Mouse (Mus musculus) kidney, embryonic 16.5 days (tissue): ENCODE measurements around the gene Hoxd9. TPM values are rescaled to one million over a fixed set of nuclear protein-coding genes. Genes with fewer than 3 reads are reported as not detected.

Experiments used
- ATAC-seq: fragments of 200-750 bp; cut with Nextera tagmentation; 2 replicates; pipeline ENCODE4 v1.8.0; 2017; ENCODE audit warnings: moderate TSS enrichment; ENCODE audit not compliant: low FRiP score, low TSS enrichment
- H3K27ac ChIP-seq: fragments of 300-500 bp; sonication (generic); 2 replicates; pipeline ENCODE4 v1.5.1; 2014; ENCODE audit warnings: low read length
- H3K27me3 ChIP-seq: fragments of 300-500 bp; sonication (generic); 2 replicates; pipeline ENCODE4 v1.6.1; 2014; ENCODE audit warnings: low read length, control low read depth, mixed read lengths; ENCODE audit not compliant: insufficient read depth
- H3K36me3 ChIP-seq: fragments of 300-500 bp; sonication (generic); 2 replicates; pipeline ENCODE4 v1.6.1; 2014; ENCODE audit warnings: low read length, control low read depth, mixed read lengths; ENCODE audit not compliant: insufficient read depth
- H3K4me1 ChIP-seq: fragments of 300-500 bp; sonication (generic); 2 replicates; pipeline ENCODE4 v1.6.1; 2014; ENCODE audit warnings: low read length, control low read depth, mixed read lengths; ENCODE audit not compliant: insufficient read depth
- H3K4me2 ChIP-seq: fragments of 300-500 bp; sonication (generic); replicated peaks from 2 replicates; pipeline ENCODE4 v1.6.1; 2014; ENCODE audit warnings: low read depth, low read length
- H3K4me3 ChIP-seq: fragments of 300-500 bp; sonication (generic); 2 replicates; pipeline ENCODE4 v1.5.1; 2014; ENCODE audit warnings: mild to moderate bottlenecking, low read length
- H3K9ac ChIP-seq: fragments of 300-500 bp; sonication (generic); replicated peaks from 2 replicates; pipeline ENCODE4 v1.6.1; 2014; ENCODE audit warnings: low read length
- H3K9me3 ChIP-seq: fragments of 300-500 bp; sonication (generic); 2 replicates; pipeline ENCODE4 v1.6.1; 2016; ENCODE audit warnings: low read length, control low read depth
- WGBS: fragments of 180-500 bp; shearing (Covaris S2); extraction: QIAGEN DNeasy Blood & Tissue Kit; methylation state at CpG from one replicate; pipeline ENCODE4 v1.1.7; 2014; 5-methylcytosine and 5-hydroxymethylcytosine counted together
- polyA plus RNA-seq: library from polyadenylated mRNA; unstranded; fragments of >200 nt; fragmentation: Nextera tagmentation; extraction: Ambion mirVana; gene quantifications from 2 replicates; pipeline ENCODE4 v1.2.1, GENCODE M21; 2015

Gene Hoxd9
- polyA plus RNA-seq, 1 experiment from 2014 or later, result 38.4 TPM

GRCm38 (mm10) chr2:74695383-74695782, 2.1 kb upstream of the Hoxd9 start:
- Histone ChIP-seq H3K27me3 (no peaks in the 10 kb centered on the region), H3K4me3 (peak overlapping the region; percentile 82), H3K4me2 (peak overlapping the region; percentile 80), H3K36me3 (no peaks in the 10 kb centered on the region; the same call in 1 of the 2 replicates), H3K9ac (peak overlapping the region; percentile 99), H3K27ac (peak overlapping the region; percentile 99; the same call in 1 of the 2 replicates), H3K4me1 (peaks cover 46% of the 10 kb centered on the region), H3K9me3 (no peaks in the 10 kb centered on the region)
- no peak for ATAC-seq
- WGBS, result 41% methylated on average over 1 of the region's 1 CpGs

- ATAC-seq, result no peak
- Histone ChIP-seq H3K4me3 (peak overlapping the region; percentile 82), H3K4me2 (peak overlapping the region; percentile 80), H3K9ac (peak overlapping the region; percentile 99), H3K4me1 (peaks cover 50% of the 10 kb centered on the region), H3K9me3 (no peaks in the 10 kb centered on the region), H3K27ac (peak overlapping the region; percentile 99), H3K27me3 (no peaks in the 10 kb centered on the region), H3K36me3 (no peaks in the 10 kb centered on the region; the same call in 1 of the 2 replicates)
- 27% methylated on average over 7 of the region's 7 CpGs for WGBS
Observed at GRCm38 (mm10) chr2:74695813-74696430, 1.6 kb upstream of the Hoxd9 start.

- peak overlapping the region; percentile 80 for H3K4me2 ChIP-seq
- H3K27ac ChIP-seq, result peak overlapping the region; percentile 99
- H3K36me3 ChIP-seq, result no peaks in the 10 kb centered on the region; the same call in 1 of the 2 replicates
- 10% methylated on average over 34 of the region's 34 CpGs for WGBS
- H3K4me3 ChIP-seq, result peak overlapping the region; percentile 82
- H3K9me3 ChIP-seq, result no peaks in the 10 kb centered on the region
- H3K27me3 ChIP-seq, result no peaks in the 10 kb centered on the region
- peaks cover 51% of the 10 kb centered on the region for H3K4me1 ChIP-seq
- H3K9ac ChIP-seq, result peak overlapping the region; percentile 99
- peak; percentile 41 for ATAC-seq
Observed at GRCm38 (mm10) chr2:74696442-74697335, 838 bp upstream of the Hoxd9 start.

GRCm38 (mm10) chr2:74698201-74699052, 900 bp downstream of the Hoxd9 start:
- peak; percentile 18 for ATAC-seq
- Histone ChIP-seq H3K9me3 (no peaks in the 10 kb centered on the region), H3K4me1 (peaks cover 47% of the 10 kb centered on the region), H3K27ac (peak overlapping the region; percentile 99), H3K4me3 (peak overlapping the region; percentile 82), H3K36me3 (no peaks in the 10 kb centered on the region), H3K4me2 (peak overlapping the region; percentile 80), H3K9ac (peak overlapping the region; percentile 99), H3K27me3 (no peaks in the 10 kb centered on the region)
- under 1% methylated on average over 63 of the region's 86 CpGs for WGBS

- H3K4me3 ChIP-seq, result peak overlapping the region; percentile 82
- no peaks in the 10 kb centered on the region for H3K36me3 ChIP-seq
- H3K4me1 ChIP-seq, result peaks cover 50% of the 10 kb centered on the region
- H3K27me3 ChIP-seq, result no peaks in the 10 kb centered on the region
- peak overlapping the region; percentile 99 for H3K9ac ChIP-seq
- H3K9me3 ChIP-seq, result no peaks in the 10 kb centered on the region
- peak overlapping the region; percentile 80 for H3K4me2 ChIP-seq
- no peak for ATAC-seq
- 2% methylated on average over 17 of the region's 17 CpGs for WGBS
- peak overlapping the region; percentile 99 for H3K27ac ChIP-seq
Observed at GRCm38 (mm10) chr2:74699053-74699430, 1.5 kb downstream of the Hoxd9 start.

GRCm38 (mm10) chr2:74699664-74700545, 2.4 kb downstream of the Hoxd9 start:
- Histone ChIP-seq H3K4me2 (peak overlapping the region; percentile 80), H3K27me3 (no peaks in the 10 kb centered on the region)

GRCm38 (mm10) chr2:74700546-74701112, 3.1 kb downstream of the Hoxd9 start:
- peak overlapping the region; percentile 80 for H3K4me2 ChIP-seq
- peak overlapping the region; percentile 99 for H3K9ac ChIP-seq
- no peaks in the 10 kb centered on the region for H3K36me3 ChIP-seq
- H3K4me1 ChIP-seq, result peaks cover 43% of the 10 kb centered on the region
- H3K9me3 ChIP-seq, result no peaks in the 10 kb centered on the region
- 0 out of 2 replicates have a peak, but pooled peaks have one; percentile 5 for ATAC-seq
- peak overlapping the region; percentile 99 for H3K27ac ChIP-seq
- 9% methylated on average over 22 of the region's 22 CpGs for WGBS
- H3K27me3 ChIP-seq, result no peaks in the 10 kb centered on the region
- peak overlapping the region; percentile 82 for H3K4me3 ChIP-seq

More at GRCm38 (mm10) chr2:74699664-74700545, 2.4 kb downstream of the Hoxd9 start:
- H3K27ac ChIP-seq, result peak overlapping the region; percentile 99
- H3K9me3 ChIP-seq, result no peaks in the 10 kb centered on the region
- no peak for ATAC-seq
- H3K9ac ChIP-seq, result peak overlapping the region; percentile 99
- WGBS, result 11% methylated on average over 23 of the region's 23 CpGs
- peaks cover 49% of the 10 kb centered on the region for H3K4me1 ChIP-seq
- H3K36me3 ChIP-seq, result no peaks in the 10 kb centered on the region
- H3K4me3 ChIP-seq, result peak overlapping the region; percentile 82

GRCm38 (mm10) chr2:74701949-74702819, 4.7 kb downstream of the Hoxd9 start:
- H3K27ac ChIP-seq, result peak overlapping the region; percentile 80
- no peaks in the 10 kb centered on the region for H3K27me3 ChIP-seq
- no peak for ATAC-seq
- H3K9me3 ChIP-seq, result no peaks in the 10 kb centered on the region
- H3K4me2 ChIP-seq, result peak overlapping the region; percentile 72
- no peaks in the 10 kb centered on the region for H3K36me3 ChIP-seq
- 14% methylated on average over 17 of the region's 17 CpGs for WGBS
- H3K9ac ChIP-seq, result peak overlapping the region; percentile 53; the same call in 1 of the 2 replicates
- H3K4me3 ChIP-seq, result peak overlapping the region; percentile 17
- peaks cover 27% of the 10 kb centered on the region; the same call in 1 of the 2 replicates for H3K4me1 ChIP-seq
